Mouse (Mus musculus): ENCODE results near the gene Mbd5.
"Not testable (repeated sequence)": the region's sequence is repeated elsewhere in the genome, so short reads cannot be mapped to it uniquely, and the experiment has no call there.

The Mbd5 gene

GRCm38 (mm10) chr2:49169766-49170165 lies 220.5 kb downstream of the Mbd5 start:
- no peak for DNase-seq (ENCODE audit: low spot score)

- DNase-seq (ENCODE audit: low spot score): no peak
Observed at GRCm38 (mm10) chr2:49177015-49177414, 227.7 kb downstream of the Mbd5 start.

- no peak for DNase-seq (ENCODE audit: low spot score)
Observed at GRCm38 (mm10) chr2:49190984-49191383, 241.7 kb downstream of the Mbd5 start.

GRCm38 (mm10) chr2:49191695-49192094 lies 242.4 kb downstream of the Mbd5 start:
- no peak for DNase-seq (ENCODE audit: low spot score)

- DNase-seq (ENCODE audit: low spot score): no peak
Observed at GRCm38 (mm10) chr2:49204081-49204480, 254.8 kb downstream of the Mbd5 start.

GRCm38 (mm10) chr2:49205692-49206091 lies 256.4 kb downstream of the Mbd5 start:
- DNase-seq (ENCODE audit: low spot score): not testable (repeated sequence)

- no peak for DNase-seq (ENCODE audit: low spot score)
Observed at GRCm38 (mm10) chr2:49209349-49209748, 260.0 kb downstream of the Mbd5 start.

GRCm38 (mm10) chr2:49210408-49210807 lies 261.1 kb downstream of the Mbd5 start:
- DNase-seq (ENCODE audit: low spot score): no peak

GRCm38 (mm10) chr2:49229725-49230124 lies 280.4 kb downstream of the Mbd5 start:
- DNase-seq (ENCODE audit: low spot score): no peak

GRCm38 (mm10) chr2:49234064-49234463 lies 284.8 kb downstream of the Mbd5 start:
- no peak for DNase-seq (ENCODE audit: low spot score)

GRCm38 (mm10) chr2:49241715-49242114 lies 292.4 kb downstream of the Mbd5 start:
- no peak for DNase-seq (ENCODE audit: low spot score)

GRCm38 (mm10) chr2:49264092-49264491 lies 314.8 kb downstream of the Mbd5 start:
- DNase-seq (ENCODE audit: low spot score): no peak

GRCm38 (mm10) chr2:49272295-49272967 lies 323.1 kb downstream of the Mbd5 start:
- DNase-seq (ENCODE audit: low spot score): no peak

- DNase-seq (ENCODE audit: low spot score): no peak
Observed at GRCm38 (mm10) chr2:49276017-49276722, 326.9 kb downstream of the Mbd5 start.

- no peak for DNase-seq (ENCODE audit: low spot score)
Observed at GRCm38 (mm10) chr2:49280496-49280895, 331.2 kb downstream of the Mbd5 start.

- DNase-seq (ENCODE audit: low spot score): no peak
Observed at GRCm38 (mm10) chr2:49283583-49283982, 334.3 kb downstream of the Mbd5 start.

GRCm38 (mm10) chr2:49286965-49287364 lies 337.7 kb downstream of the Mbd5 start:
- DNase-seq (ENCODE audit: low spot score): no peak

GRCm38 (mm10) chr2:49291709-49292108 lies 342.4 kb downstream of the Mbd5 start:
- DNase-seq (ENCODE audit: low spot score): no peak

GRCm38 (mm10) chr2:49312629-49313447 lies 363.5 kb downstream of the Mbd5 start:
- peak; percentile 36 for DNase-seq (ENCODE audit: low spot score)

- DNase-seq (ENCODE audit: low spot score): no peak
Observed at GRCm38 (mm10) chr2:49333594-49333993, 384.3 kb downstream of the Mbd5 start.

- no peak for DNase-seq (ENCODE audit: low spot score)
Observed at GRCm38 (mm10) chr2:49335267-49335666, 386.0 kb downstream of the Mbd5 start.

- no peak for DNase-seq (ENCODE audit: low spot score)
Observed at GRCm38 (mm10) chr2:49344287-49344686, 395.0 kb downstream of the Mbd5 start.

- no peak for DNase-seq (ENCODE audit: low spot score)
Observed at GRCm38 (mm10) chr2:49345786-49346185, 396.5 kb downstream of the Mbd5 start.

All from urinary bladder, postnatal 10 days (tissue).